Mouse (Mus musculus) right cerebral cortex, postnatal 10 days (tissue): ENCODE measurements at regions not wholly inside any gene's neighbourhood (a gene's known extent, or its start where the extent isn't known, plus 50 kb on each side); places are given as distances from the start of the nearest gene placed in this dataset.
"Not testable (repeated sequence)": the region's sequence is repeated elsewhere in the genome, so short reads cannot be mapped to it uniquely, and the experiment has no call there.

Experiments
- DNase-seq, 2 experiments: peaks; one replicate each; pipeline ENCODE4 v3.0.0; 2021; ENCODE audit warnings: low spot score in 2 of 2

DNA sequence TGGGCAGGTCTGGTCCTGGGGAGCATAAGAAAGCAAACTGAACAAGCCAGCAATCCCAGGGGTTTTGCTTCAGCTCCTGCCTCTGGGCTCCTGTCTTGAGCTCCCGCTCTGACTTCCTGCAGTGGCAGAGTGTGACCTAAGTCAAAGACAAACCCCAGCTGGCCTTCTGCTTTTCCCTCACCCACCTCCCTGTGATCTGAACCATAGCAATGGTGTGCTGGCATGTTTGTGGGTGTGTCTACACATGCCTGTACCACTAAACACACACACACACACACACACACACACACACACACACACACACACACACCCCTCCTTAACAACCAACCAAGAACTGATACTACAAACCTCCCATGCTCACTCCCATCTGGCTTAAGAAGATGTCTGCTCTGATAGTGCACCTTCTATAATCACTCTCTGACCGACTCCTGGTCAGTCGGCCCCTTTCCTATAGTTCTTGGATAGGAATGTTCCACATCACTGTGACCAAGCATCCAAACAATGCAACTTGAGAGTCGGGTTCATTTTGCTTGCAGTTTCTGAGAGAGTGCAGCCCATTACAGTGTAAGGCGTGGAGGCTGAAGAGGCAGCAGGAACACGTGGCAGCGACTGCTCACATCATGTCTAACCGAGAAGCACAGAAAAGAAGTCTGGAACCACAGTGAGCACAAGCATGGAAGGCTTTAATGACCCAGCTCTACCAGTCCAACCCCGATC is 134.4 kb downstream of the Tcp10c start:
- no peak for DNase-seq

DNA sequence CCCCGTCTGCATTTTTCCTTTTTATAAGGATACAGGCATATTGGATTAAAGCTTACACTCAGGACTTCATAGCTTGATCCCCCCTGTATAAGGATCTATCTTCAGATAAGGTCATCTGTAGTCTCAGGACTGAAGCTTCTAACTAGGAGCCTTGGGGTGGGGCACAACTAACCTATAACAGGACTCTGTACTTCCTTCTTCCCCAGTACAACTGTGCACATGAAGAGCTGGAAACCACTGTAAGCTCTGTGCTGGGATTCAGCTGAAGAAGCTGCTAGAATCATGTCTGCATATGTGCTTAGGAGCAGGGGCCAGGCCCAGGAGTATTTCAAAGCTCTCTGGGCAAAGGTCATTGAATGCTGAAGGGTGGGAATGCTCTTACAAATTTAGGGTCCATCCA is 137.9 kb downstream of the Tcp10c start:
- DNase-seq, result not testable (repeated sequence)

DNA sequence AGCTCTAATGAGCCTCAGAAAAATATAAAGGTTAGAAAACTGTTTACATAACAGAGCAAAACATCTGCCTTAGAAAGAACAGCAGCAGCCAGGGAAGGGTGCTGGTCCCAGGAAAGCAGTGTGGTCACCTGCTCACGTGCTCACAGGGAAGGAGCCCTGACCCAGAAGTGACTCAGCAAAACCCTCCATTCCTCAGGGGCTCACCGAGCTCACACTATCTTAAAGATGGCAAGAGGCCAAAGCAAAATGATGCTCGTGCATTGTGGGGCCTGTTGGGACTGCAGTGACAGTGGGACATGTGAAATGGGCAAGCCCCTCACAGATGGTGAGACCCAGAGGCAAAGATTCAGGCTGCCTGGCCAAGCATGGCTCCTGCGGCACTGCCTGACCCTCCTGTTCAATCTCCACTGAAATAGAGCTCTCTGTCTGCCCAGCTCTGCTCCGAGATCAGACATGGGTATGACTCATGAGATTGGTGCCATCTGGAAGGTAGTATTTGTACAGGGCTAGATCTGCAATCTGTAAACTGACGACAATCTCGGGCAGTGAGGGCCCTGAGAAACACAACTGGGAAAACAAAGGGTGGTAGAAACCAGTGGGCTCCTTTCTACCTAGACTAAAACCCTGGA is 138.4 kb downstream of the Tcp10c start:
- not testable (repeated sequence) for DNase-seq

DNA sequence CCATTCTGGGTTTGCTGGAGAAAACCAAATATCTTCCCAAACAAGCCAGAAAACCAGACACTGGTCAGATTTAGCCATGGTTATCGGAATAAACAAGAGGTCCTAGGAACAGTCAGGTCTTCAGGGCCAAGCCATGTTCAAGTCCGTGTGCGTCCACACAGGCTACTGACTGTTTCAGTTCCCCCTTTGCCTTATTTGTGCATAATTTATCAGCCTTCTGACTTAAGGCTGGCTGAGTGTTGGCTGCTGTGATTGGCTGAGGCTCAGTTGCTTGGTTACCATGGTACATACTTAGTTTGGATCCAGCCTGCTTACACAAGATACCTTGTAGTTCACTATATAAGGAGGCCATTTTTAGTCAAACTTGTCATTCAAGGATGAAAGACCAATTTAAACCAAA is 139.5 kb downstream of the Tcp10c start:
- not testable (repeated sequence) for DNase-seq

DNA sequence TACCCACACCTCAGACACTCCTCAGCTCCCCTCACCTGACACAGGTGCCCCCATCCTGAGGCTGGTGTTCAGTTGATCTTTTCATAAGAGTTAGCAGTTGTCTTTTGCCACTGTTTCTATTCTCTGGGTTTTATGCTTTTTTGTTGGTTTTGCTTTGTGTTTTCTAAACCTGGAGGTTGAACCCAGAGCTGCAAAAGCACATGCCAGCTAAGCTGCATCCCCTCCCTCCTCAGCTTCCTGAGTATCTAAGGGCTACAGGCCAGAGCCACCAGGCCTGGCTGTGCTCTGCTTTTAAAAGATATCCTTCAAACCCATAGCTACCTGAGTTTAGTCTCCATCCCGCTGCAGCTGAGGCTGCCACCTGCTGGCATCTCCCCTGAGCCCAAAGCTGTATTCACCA is 140.1 kb downstream of the Tcp10c start:
- not testable (repeated sequence) for DNase-seq

DNA sequence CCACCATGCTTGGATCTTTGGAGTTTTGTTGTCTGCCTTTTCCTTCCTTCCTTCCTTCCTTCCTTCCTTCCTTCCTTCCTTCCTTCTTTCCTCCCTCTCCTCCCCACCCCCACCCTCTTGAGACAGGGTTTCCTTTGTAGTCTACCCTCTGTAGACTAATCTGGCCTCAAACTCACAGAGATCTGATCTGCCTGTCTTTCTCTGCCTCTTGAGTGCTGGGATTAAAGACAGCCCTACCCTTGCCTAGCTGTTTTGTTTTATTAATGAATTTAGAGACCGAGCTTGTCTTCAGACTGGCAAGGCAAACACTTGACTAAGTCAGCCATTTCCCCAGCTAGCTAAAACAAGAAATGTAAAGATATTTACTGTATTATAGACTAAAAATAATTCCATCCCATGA is 150.0 kb downstream of the Tcp10c start:
- DNase-seq, result not testable (repeated sequence)

DNA sequence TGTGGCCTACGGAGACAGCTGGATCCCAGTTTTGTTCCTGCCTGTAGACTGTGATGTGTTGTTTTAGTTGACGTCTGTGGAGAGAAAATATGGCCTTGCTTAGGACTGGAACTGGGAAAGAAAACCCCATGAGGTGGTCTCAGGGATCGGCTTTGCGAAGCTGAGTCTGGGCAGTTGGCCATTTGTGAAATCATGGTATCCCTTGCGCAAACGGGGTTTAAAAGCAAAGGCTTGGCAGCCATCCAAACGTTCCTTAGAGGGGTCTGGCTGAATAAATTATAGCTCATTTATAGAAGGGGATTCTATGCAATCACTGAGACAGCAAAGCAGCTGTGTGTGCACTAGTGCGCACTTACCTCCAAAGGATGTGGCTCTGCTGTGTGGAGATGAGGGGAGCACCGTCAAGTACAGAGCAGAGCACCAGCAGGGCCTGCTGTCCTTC is 150.5 kb downstream of the Tcp10c start:
- DNase-seq, result peak; percentile 63 to 70

DNA sequence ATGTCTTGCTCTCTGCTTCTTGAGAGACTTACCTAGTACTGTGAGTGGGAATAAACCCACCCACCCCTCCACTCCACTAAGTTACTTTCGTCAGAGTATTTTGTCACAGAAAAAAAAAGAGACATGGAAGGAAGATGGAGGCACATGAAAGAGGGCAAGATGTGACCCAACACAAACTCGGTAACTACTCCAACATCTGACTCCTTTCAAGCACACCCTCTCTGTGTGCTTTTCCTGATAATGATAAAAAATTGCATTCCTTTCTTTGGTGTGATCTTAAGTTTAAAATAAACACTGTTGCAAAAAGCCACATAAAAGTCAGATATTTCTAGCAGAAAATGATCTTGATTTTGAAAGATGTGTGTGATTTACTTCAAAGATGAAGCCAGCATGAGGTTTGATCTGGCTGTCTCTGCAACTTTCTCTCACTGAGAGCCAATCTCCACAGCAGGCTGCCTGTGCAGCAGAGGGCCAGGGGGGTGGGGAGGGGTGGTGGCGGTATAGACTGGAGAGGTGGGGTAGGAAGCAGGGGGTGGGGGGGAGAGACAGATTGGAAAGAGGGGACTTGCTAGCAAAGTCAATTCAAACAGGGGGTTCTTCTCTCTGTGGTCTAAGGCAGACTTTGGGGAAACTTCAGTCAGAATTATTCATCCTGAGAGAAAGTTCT is 153.2 kb downstream of the Tcp10c start:
- not testable (repeated sequence) for DNase-seq

DNA sequence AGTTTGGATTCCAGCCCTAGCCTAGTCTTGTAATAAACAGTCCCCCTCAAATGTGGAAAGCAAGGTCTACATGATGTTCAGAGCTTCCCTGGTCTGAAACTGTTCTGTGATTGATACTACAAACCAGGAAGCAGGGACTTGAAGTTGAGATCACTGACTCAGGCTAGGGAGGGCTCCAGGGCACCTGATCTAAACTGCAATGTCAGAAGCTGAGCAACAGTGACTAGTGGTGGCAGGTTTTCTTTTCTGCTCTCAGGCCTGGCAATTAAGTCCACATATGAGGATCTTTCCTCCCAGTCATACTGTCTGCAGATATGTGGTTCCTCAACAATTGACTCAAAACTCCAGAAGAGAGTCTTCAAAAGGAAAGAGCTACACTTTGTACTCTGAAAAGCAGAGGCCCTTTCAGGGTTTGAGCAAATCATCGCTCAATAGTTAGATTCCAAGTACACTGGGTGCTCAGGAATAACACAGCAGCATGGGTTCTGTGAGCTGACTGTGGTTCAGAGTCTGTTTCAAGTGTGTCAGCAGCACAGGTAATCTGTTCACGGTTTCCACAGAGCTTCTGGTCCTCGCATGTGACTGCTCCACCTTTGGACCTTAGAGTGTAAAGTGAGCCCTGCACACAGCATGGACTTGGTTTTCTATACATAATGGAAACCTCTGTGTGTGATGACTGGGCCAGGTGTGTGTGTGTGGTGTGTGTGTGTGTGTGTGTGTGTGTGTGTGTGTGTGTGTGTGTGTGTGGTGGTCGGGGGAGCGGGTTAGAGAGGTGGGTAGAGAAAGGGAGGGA is 165.2 kb downstream of the Tcp10c start:
- not testable (repeated sequence) for DNase-seq

DNA sequence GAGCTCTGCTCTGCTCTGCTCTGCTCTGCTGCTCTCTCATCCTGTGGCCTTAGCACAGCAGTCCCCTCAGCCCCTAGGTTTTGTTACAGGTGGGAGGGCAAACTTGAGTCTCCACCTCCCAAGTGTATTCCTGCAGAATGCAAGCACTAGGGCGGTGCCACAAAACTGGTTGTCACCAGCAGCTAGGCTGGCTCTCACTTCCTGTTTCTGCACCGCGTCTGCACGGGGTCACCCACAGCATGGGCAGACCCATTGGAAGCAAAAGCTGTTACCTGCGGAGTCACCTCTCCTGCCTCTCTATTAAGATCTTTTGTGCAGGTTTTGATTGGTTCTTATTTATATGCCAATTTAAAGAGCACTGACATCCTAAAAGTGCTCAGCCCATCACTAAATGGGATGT is 178.2 kb downstream of the Tcp10c start:
- not testable (repeated sequence) for DNase-seq

DNA sequence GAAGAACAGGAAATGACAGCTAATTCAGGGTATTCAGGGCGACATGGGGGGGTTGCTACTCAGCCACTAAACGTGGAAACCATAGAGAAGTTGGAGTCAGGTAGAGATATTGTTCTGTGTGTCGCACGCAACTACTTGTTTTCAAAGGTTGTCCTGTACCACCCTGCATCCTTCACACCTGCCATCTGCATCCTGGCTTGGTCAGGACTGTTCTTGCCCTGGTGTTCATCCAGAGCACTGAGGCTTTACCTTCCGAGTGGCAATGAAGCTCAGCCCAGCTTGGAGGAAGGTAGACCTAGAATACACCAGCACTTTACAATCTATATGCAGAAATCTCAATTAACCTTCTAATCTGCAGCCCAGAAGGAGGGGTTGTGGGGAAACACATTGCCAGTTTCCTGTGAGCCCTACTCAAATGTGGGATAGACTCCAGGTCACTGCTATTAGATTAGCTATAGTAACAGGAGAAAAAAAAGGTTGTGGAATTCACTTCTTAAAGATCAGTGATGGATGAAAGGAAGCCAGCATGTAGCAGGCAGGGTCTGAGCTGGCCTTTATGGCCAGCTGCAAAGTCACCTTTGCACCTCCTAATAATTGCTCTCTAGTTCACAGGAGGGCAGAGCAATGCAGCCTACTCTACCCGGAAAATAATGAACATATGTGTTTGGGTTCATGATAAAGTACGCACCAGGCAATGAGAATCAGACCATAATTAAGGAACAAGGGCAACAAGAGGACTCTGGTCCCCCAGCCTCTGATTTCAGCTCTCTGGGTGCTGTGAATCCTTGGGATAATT is 186.3 kb downstream of the Tcp10c start:
- no peak for DNase-seq

DNA sequence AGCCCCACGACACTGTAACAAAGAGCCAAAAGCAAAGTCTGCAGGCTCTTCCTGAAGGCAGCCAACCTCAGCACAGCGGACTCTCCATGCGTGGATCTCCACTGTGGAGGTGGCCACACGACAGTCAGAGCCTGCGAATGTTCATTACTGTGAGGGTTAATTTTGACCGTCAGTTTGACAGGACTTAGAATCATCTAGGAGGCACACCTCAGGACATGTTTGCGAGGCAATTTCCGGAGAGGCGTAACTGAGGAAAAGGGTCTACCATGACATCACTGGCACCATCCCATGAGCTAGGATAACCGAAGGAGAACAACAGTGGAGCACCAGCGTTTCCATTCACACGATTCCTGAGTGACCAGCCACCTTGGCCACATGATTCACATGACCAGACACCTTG is 186.9 kb downstream of the Tcp10c start:
- no peak for DNase-seq

DNA sequence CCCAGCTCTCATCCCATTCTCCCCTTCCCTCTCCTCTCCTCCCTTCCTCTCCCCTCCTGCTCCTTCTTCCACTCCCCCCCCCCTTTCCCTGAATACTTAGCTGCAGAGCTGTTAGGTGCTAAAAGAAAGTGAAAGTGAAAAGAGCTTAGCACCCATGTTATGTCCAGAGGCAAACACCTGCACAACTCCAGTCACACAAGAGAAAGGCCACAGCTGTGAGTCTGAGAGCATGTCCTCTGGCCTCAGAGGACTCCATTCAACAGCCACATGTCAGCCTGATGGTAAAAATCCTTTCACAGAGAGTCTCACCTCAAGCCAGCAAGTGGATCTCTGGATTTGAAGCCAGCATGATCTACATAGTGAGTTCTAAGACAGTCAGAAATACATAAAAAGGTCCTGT is 187.9 kb downstream of the Tcp10c start:
- DNase-seq, result no peak

DNA sequence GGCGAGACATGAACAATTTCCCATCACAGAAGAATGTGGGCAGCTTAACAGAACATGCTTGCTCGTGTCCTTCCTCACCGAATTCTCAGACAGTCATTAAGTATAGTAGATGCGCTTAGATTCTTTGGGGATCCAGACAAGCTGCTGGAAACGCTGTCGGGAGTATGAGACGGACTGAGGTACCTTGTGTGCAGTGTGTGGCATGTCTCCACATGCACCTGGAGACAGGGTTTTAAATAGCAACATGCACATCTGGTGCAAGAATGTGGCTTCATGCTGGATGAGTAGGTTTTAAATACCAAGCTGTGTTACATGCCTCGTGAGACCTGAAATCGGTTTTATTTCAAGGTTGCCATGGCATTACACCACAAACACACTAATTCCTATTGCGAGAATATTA is 188.5 kb downstream of the Tcp10c start:
- DNase-seq, result no peak

DNA sequence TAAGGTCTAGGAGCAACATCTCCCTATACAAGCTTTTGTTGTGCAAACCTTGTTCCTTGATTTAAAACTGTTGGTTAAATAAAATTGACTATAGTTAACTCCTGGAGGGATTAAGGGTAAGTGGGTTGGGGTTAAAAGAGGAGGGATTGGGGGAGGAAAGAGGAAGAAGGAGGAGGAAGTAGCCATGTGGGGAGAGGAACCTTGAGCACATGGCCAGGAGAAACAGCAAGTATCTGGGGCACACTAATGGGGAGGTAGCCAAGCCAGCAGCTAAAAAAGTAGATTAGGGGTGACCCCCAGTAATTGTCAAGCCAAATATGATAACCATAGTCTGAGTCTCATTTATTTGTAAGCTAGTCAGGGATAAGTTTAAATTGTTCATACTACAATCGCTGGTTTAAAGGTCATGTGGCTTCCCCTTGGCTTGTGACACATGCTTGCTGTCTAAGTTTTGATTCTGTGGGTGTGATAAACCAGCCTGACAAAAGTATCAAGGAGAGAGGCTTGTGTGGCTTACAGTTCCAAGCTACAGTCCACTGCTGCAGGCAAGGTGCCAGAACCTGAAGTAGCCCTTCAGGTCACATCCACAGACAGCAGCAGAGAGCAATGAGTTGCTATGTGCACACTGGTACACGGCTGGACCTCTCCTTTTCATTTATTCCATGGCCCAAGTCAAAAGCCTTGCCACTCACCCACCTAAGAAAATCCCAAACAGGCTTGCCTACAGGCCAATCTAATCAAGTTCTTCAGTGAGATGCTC is 189.8 kb downstream of the Tcp10c start:
- peak in 1 of 2 experiments; percentile 17 for DNase-seq

DNA sequence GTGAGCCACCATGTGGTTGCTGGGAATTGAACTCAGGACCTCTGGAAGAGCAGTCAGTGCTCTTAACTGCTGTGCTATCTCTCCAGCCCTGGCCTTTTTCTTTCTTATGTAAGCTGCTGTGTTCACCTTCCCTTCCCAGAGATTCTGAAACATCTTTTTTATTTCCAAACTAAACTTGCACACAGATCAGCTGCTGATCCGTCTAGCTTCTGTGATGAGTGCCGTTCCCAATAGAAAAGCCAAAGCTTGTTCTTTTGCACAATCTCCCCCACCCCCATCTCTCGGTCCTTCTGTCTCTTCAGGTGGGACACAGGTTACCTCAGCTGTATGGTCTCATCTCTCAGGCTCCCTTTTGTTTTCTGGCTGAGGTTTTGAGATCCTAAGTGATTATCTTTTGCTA is 191.9 kb downstream of the Tcp10c start:
- DNase-seq, result no peak

DNA sequence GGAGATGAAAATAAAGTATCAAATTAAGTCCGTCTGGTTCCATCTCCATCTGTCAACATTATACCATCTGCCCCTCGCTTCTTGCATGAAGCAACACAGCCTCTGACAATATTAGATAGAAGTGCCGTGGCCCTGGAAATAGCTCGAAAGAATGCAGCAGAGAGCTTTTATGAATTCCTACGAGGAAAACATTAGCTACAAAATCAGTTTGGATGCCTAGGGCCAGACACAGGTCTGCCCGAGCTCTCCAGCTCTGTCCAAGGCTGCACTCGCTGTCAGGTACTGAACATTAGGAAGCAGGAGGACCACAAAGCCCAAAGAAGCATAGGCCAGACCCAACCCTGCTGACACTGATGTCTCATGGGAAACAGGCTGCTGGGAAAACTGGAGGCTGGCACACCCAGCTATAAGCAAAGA is 192.3 kb downstream of the Tcp10c start:
- DNase-seq, result peak; percentile 75 to 88

DNA sequence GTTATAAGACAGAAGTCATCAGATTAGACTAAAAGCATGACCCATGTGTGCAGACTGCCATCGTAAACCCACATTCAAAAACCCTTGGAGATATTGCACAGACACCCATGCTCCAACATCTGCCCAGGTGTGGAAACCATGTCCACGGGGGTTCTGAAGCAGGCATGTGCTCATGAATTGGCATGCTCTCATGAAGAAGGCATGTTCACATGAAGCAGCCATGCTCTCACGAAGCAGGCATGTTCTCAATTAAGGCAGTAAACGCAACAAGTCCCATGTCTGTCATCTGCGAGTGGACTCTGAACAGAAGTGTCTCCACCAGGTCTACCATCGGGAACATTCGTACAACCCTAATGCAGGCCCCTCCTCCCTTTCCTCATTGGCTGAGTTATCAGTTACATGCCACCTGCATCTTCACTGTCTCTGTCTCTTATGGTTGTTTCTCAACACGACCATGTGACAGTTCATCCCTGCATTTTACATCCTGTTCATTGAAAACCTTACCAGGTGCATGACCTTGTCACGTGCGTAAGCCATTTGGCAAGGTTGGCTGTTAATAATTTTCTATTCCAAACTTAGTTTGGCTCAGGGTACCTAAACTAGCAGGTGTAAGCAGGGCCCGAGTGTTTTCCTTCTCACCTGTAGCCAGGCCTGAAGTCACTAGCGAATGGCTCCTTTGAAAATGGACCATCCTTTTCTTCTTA is 193.4 kb downstream of the Tcp10c start:
- DNase-seq, result peak in 1 of 2 experiments; percentile 23

DNA sequence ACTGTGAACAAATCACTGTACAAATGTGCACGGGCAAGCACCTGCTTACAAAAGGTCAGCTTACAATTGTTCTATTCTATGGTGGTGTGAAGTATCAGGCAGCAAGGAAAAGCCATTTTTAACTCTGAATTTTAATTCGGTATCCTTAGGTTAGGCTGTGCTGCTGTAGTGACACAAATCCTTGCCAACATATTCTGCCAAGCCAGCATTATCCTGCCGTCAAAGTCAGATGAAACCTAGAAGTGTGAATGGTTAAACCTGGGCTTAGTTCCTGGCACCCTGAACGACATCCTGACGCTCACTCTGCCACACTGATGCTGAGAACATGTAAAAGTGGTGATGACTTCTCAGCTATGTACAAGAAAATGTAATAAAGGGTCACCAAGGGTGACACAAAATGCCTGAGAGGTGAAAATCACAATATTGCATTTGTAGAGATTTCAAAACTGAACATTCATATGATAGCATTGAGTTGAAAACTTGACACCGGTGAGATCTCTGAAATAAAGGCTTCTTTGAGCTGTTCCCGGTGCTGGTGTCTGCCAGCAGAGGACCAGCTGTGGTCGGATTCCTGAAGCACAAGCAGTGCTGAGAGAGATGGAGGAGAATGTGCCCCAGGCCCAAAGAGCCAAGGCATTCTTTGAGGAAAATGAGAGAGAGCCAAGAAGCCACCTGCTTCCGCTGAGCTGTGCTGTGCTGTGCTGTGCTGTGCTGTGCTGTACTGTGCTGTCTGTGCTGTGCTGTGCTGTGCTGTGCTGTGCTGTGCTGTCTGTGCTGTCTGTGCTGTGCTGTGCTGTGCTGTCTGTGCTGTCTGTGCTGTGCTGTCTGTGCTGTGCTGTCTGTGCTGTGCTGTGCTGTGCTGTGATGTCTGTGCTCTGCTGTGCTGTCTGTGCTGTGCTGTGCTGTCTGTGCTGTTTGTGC is 195.9 kb downstream of the Tcp10c start:
- DNase-seq, result no peak
